Mouse (Mus musculus) bone marrow macrophage, adult 2 months (primary cell): ENCODE results near the gene Ascl1.

ENCODE experiments used
- CTCF ChIP-seq: IDR thresholded peaks from 2 replicates; pipeline ENCODE4 v1.5.1; 2012; ENCODE audit warnings: low read depth, mild to moderate bottlenecking, low read length, moderate library complexity
- POLR2A ChIP-seq: IDR thresholded peaks from 2 replicates; pipeline ENCODE4 v1.6.1; 2012; ENCODE audit warnings: mild to moderate bottlenecking, low read depth, low read length, borderline replicate concordance

DNA sequence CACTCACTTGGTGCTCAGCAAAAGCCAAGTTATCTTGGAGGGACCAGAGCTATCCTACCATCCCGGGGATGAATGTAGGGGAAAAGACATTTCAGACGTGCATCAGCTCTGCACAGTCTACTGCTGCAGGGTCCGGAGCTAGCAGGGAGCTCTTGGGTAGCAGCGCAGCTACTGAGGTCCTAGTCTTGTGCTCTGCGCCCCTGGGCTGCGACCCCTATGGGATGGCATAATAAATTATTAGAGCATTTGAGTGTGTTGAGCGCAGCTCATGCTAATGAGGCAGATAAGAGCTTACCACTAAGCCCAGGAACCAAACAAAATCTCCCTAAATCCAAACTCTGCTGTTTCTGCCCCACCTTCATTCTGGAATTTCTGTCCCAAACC is 8.2 kb upstream of the Ascl1 start:
- no peak for TF ChIP-seq POLR2A
- no peak for TF ChIP-seq CTCF
